Mouse (Mus musculus) liver, embryonic 14.5 days (tissue): ENCODE measurements at regions not wholly inside any gene's neighbourhood (a gene's known extent, or its start where the extent isn't known, plus 50 kb on each side); places are given as distances from the start of the nearest gene placed in this dataset.
A peak's percentile ranks its signal among the peaks of the same experiment; 100 is the strongest.

ENCODE experiments used
- ATAC-seq: fragments of 200-750 bp; cut with Nextera tagmentation; 2 replicates; pipeline ENCODE4 v1.8.0; 2017; ENCODE audit warnings: moderate number of reproducible peaks, mild to moderate bottlenecking, moderate library complexity; ENCODE audit not compliant: insufficient read depth
- DNase-seq, 3 experiments: peaks; one replicate each; pipeline ENCODE4 v3.0.0-alpha.2; 2012 to 2013; ENCODE audit warnings: low read depth in 3 of 3, low spot score in 3 of 3
- H3K27ac ChIP-seq: fragments of 300-500 bp; sonication (generic); 2 replicates; pipeline ENCODE4 v1.5.1; 2014; ENCODE audit warnings: moderate library complexity, mild to moderate bottlenecking, control low read depth, inconsistent platforms
- H3K27me3 ChIP-seq: fragments of 300-500 bp; sonication (generic); 2 replicates; pipeline ENCODE4 v1.6.1; 2014; ENCODE audit warnings: mild to moderate bottlenecking, low read length, moderate library complexity; ENCODE audit not compliant: control insufficient read depth, insufficient read depth
- H3K36me3 ChIP-seq: fragments of 300-500 bp; sonication (generic); replicated peaks from 2 replicates; pipeline ENCODE4 v1.6.1; 2014; ENCODE audit warnings: low read depth; ENCODE audit not compliant: control insufficient read depth, insufficient read depth
- H3K4me1 ChIP-seq, 2 experiments: fragments of 200-500 bp in 1 of 2; fragments of 300-500 bp in 1 of 2; sonication (generic) in 1 of 2; replicated peaks; 2 replicates each; pipeline ENCODE4 v1.6.1; 2012 to 2014; ENCODE audit warnings: antibody characterized with exemption in 1 of 2, inconsistent platforms in 1 of 2, low read length in 1 of 2; ENCODE audit not compliant: control insufficient read depth in 2 of 2, insufficient read depth in 2 of 2
- H3K4me2 ChIP-seq: fragments of 300-500 bp; sonication (generic); 2 replicates; pipeline ENCODE4 v1.6.1; 2014; ENCODE audit warnings: low read depth, mild to moderate bottlenecking, control low read depth, moderate library complexity
- H3K4me3 ChIP-seq, 2 experiments: fragments of 200-500 bp in 1 of 2; fragments of 300-500 bp in 1 of 2; sonication (generic) in 1 of 2; 2 replicates each; pipeline ENCODE4 v1.5.1; 2012 to 2014; ENCODE audit warnings: low read depth in 2 of 2, low read length in 2 of 2, mild to moderate bottlenecking in 2 of 2, control low read depth in 1 of 2, inconsistent platforms in 1 of 2, moderate library complexity in 1 of 2; ENCODE audit not compliant: insufficient read depth in 1 of 2
- H3K9ac ChIP-seq: fragments of 300-500 bp; sonication (generic); replicated peaks from 2 replicates; pipeline ENCODE4 v1.6.1; 2014; ENCODE audit warnings: mild to moderate bottlenecking, control low read depth, moderate library complexity
- H3K9me3 ChIP-seq: fragments of 300-500 bp; sonication (generic); 2 replicates; pipeline ENCODE4 v1.6.1; 2016; ENCODE audit warnings: low read length, mixed read lengths; ENCODE audit not compliant: control insufficient read depth
- CTCF ChIP-seq: IDR thresholded peaks from 2 replicates; pipeline ENCODE4 v1.5.1; 2016; ENCODE audit warnings: antibody characterized with exemption, low read depth, control low read depth
- EP300 ChIP-seq: IDR thresholded peaks from 2 replicates; pipeline ENCODE4 v1.6.1; 2016; ENCODE audit warnings: antibody characterized with exemption, low read depth
- WGBS: fragments of 180-500 bp; shearing (Covaris S2); extraction: QIAGEN DNeasy Blood & Tissue Kit; methylation state at CpG from one replicate; pipeline ENCODE4 v1.1.7; 2014; ENCODE audit not compliant: insufficient replicate concordance; 5-methylcytosine and 5-hydroxymethylcytosine counted together

GRCm38 (mm10) chr4:119040041-119040440 is 68.5 kb upstream of the Slc2a1 start:
- H3K36me3 ChIP-seq = no peaks in the 10 kb centered on the region
- TF ChIP-seq CTCF = no peak; the same call in 1 of the 2 replicates
- peak; percentile 78 for TF ChIP-seq EP300
- no peak for DNase-seq
- peak overlapping the region; percentile 98 for H3K27ac ChIP-seq
- H3K4me2 ChIP-seq = peak overlapping the region; percentile 65
- H3K9ac ChIP-seq = peak overlapping the region; percentile 71
- WGBS = 82% methylated on average over 6 of the region's 6 CpGs
- no peaks in the 10 kb centered on the region for H3K9me3 ChIP-seq
- ATAC-seq = no peak
- no peaks in the 10 kb centered on the region for H3K27me3 ChIP-seq
- peak overlapping the region; percentile 55 to 75 for H3K4me3 ChIP-seq
- peaks cover 57 to 62% of the 10 kb centered on the region in 2 experiments for H3K4me1 ChIP-seq

- H3K4me1 ChIP-seq = peaks cover 48 to 58% of the 10 kb centered on the region in 2 experiments
- H3K36me3 ChIP-seq = no peaks in the 10 kb centered on the region
- no peak overlapping the region; a peak in 1 of 4 replicates for H3K4me3 ChIP-seq
- ATAC-seq (no peak), DNase-seq (no peak)
- H3K27me3 ChIP-seq = no peaks in the 10 kb centered on the region
- TF ChIP-seq CTCF (no peak), EP300 (no peak)
- H3K9me3 ChIP-seq = no peaks in the 10 kb centered on the region
- peak overlapping the region; percentile 65 for H3K4me2 ChIP-seq
- H3K9ac ChIP-seq = no peak overlapping the region
- 62% methylated on average over 6 of the region's 6 CpGs for WGBS
- peak overlapping the region; percentile 69 for H3K27ac ChIP-seq
Measured at GRCm38 (mm10) chr4:119041616-119042015, 66.9 kb upstream of the Slc2a1 start.

GRCm38 (mm10) chr4:119044005-119044677 is 64.4 kb upstream of the Slc2a1 start:
- no peak overlapping the region for H3K4me3 ChIP-seq
- no peak overlapping the region for H3K9ac ChIP-seq
- H3K4me2 ChIP-seq = no peak overlapping the region
- TF ChIP-seq EP300 (no peak), CTCF (no peak)
- ATAC-seq (no peak), DNase-seq (no peak)
- H3K27ac ChIP-seq = no peak overlapping the region
- H3K4me1 ChIP-seq = peaks cover 33 to 46% of the 10 kb centered on the region in 2 experiments
- no peaks in the 10 kb centered on the region for H3K27me3 ChIP-seq
- WGBS = 76% methylated on average over 19 of the region's 19 CpGs
- H3K36me3 ChIP-seq = no peaks in the 10 kb centered on the region
- no peaks in the 10 kb centered on the region for H3K9me3 ChIP-seq

GRCm38 (mm10) chr4:119044836-119045235 is 63.7 kb upstream of the Slc2a1 start:
- no peak for ATAC-seq
- no peaks in the 10 kb centered on the region for H3K9me3 ChIP-seq
- peak overlapping the region; percentile 31; the same call in 1 of the 2 replicates for H3K27ac ChIP-seq
- no peak overlapping the region for H3K4me3 ChIP-seq
- no peaks in the 10 kb centered on the region for H3K27me3 ChIP-seq
- WGBS = 85% methylated on average over 13 of the region's 13 CpGs
- no peak overlapping the region for H3K4me2 ChIP-seq
- no peak for DNase-seq
- peaks cover 32 to 46% of the 10 kb centered on the region in 2 experiments for H3K4me1 ChIP-seq
- no peaks in the 10 kb centered on the region for H3K36me3 ChIP-seq
- H3K9ac ChIP-seq = 0 out of 2 replicates have a peak overlapping the region, but pooled peaks have one; percentile 18
- TF ChIP-seq EP300 (no peak), CTCF (no peak)

GRCm38 (mm10) chr4:119050867-119051353 is 57.6 kb upstream of the Slc2a1 start:
- H3K9ac ChIP-seq = peak overlapping the region; percentile 89
- peaks cover 60 to 74% of the 10 kb centered on the region in 2 experiments for H3K4me1 ChIP-seq
- H3K27ac ChIP-seq = peak overlapping the region; percentile 100
- peak; percentile 96 for ATAC-seq
- peak overlapping the region; percentile 82 for H3K4me2 ChIP-seq
- no peaks in the 10 kb centered on the region for H3K9me3 ChIP-seq
- H3K27me3 ChIP-seq = no peaks in the 10 kb centered on the region
- TF ChIP-seq EP300 = peak; percentile 95
- no peak for TF ChIP-seq CTCF
- DNase-seq = peak; percentile 84 to 87 (median 85)
- WGBS = 2% methylated on average over 2 of the region's 2 CpGs
- H3K4me3 ChIP-seq = peak overlapping the region; percentile 42 to 46
- no peaks in the 10 kb centered on the region for H3K36me3 ChIP-seq
